Mouse (Mus musculus): ENCODE measurements around the gene Prkaca. TPM values are rescaled to one million over a fixed set of nuclear protein-coding genes. Genes with fewer than 3 reads are reported as not detected.

Gene Prkaca
- polyA plus RNA-seq (2015; fragmentation: Nextera tagmentation; extraction: Ambion mirVana) = 197 and 206 TPM in 2 replicates

GRCm38 (mm10) chr8:83972150-83973120 lies at the start of gene Prkaca:
Gene Prkaca (plus strand): TSS chr8:83972993.
- Histone ChIP-seq H3K36me3 (peaks cover 27% of the 10 kb centered on the region), H3K4me1 (peaks cover 39% of the 10 kb centered on the region), H3K27ac (replicated peaks) (peak within 1 kb of the TSS; percentile 76), H3K27me3 (replicated peaks) (no peaks in the 10 kb centered on the region), H3K9me3 (no peaks in the 10 kb centered on the region), H3K4me3 (peak within 1 kb of the TSS; percentile 97), H3K4me2 (peak within 1 kb of the TSS; percentile 94), H3K9ac (peak within 1 kb of the TSS; percentile 98)
- under 1% methylated on average over 89 of the region's 94 CpGs for WGBS
- ATAC-seq (ENCODE audit: extremely low read depth, insufficient number of reproducible peaks, low FRiP score, low TSS enrichment) = peak; percentile 99

DNA sequence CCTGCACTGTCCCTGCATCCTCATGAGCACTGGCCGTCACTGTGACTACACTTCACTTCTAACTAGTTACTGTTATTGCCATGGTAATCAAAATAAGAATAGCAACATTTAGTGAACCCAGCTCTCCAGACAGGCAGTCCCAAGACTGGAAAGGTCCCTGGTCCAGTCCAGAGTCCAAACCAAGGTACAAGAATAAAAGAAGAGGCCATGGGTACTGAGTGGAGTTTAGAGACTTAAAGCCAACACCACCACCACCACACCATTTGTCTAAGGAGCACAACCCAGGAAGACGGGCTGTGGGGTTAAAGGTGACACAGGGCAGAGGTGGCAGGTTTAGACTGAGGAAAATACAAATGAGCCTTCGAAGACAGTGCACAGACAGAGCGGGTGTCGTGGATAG lies 48.2 kb upstream of the Prkaca start:
- Histone ChIP-seq H3K4me3 (no peak overlapping the region), H3K4me1 (no peaks in the 10 kb centered on the region), H3K9ac (no peak overlapping the region), H3K4me2 (no peak overlapping the region), H3K9me3 (no peaks in the 10 kb centered on the region), H3K27ac (replicated peaks) (no peak overlapping the region), H3K36me3 (peaks cover 82% of the 10 kb centered on the region), H3K27me3 (replicated peaks) (no peaks in the 10 kb centered on the region)
- 91% methylated on average over 5 of the region's 5 CpGs for WGBS
- no peak for ATAC-seq (ENCODE audit: extremely low read depth, insufficient number of reproducible peaks, low FRiP score, low TSS enrichment)

- Histone ChIP-seq H3K9ac (no peak overlapping the region), H3K27me3 (replicated peaks) (no peaks in the 10 kb centered on the region), H3K9me3 (no peaks in the 10 kb centered on the region), H3K27ac (replicated peaks) (no peak overlapping the region), H3K4me3 (no peak overlapping the region), H3K4me1 (no peaks in the 10 kb centered on the region), H3K4me2 (no peak overlapping the region), H3K36me3 (peaks cover 85% of the 10 kb centered on the region)
- no peak for ATAC-seq (ENCODE audit: extremely low read depth, insufficient number of reproducible peaks, low FRiP score, low TSS enrichment)
- 64% methylated on average over 7 of the region's 7 CpGs for WGBS
These were observed 46.5 kb upstream of the Prkaca start for GRCm38 (mm10) chr8:83926266-83926665.

GRCm38 (mm10) chr8:83934222-83934621 lies 38.6 kb upstream of the Prkaca start:
- Histone ChIP-seq H3K4me3 (no peak overlapping the region), H3K36me3 (peaks cover 100% of the 10 kb centered on the region), H3K4me2 (no peak overlapping the region), H3K27me3 (replicated peaks) (no peaks in the 10 kb centered on the region), H3K9me3 (no peaks in the 10 kb centered on the region), H3K9ac (no peak overlapping the region), H3K4me1 (no peaks in the 10 kb centered on the region), H3K27ac (replicated peaks) (no peak overlapping the region)
- ATAC-seq (ENCODE audit: extremely low read depth, insufficient number of reproducible peaks, low FRiP score, low TSS enrichment) = no peak
- WGBS = 78% methylated on average over 5 of the region's 5 CpGs

GRCm38 (mm10) chr8:83934994-83935393 lies 37.8 kb upstream of the Prkaca start:
- H3K4me2 ChIP-seq = no peak overlapping the region
- H3K9ac ChIP-seq = no peak overlapping the region
- no peak overlapping the region for H3K27ac ChIP-seq (replicated peaks)
- 80% methylated on average over 2 of the region's 2 CpGs for WGBS
- no peaks in the 10 kb centered on the region for H3K9me3 ChIP-seq
- peaks cover 100% of the 10 kb centered on the region for H3K36me3 ChIP-seq
- H3K27me3 ChIP-seq (replicated peaks) = no peaks in the 10 kb centered on the region
- no peak overlapping the region for H3K4me3 ChIP-seq
- no peak for ATAC-seq (ENCODE audit: extremely low read depth, insufficient number of reproducible peaks, low FRiP score, low TSS enrichment)
- H3K4me1 ChIP-seq = no peaks in the 10 kb centered on the region

DNA sequence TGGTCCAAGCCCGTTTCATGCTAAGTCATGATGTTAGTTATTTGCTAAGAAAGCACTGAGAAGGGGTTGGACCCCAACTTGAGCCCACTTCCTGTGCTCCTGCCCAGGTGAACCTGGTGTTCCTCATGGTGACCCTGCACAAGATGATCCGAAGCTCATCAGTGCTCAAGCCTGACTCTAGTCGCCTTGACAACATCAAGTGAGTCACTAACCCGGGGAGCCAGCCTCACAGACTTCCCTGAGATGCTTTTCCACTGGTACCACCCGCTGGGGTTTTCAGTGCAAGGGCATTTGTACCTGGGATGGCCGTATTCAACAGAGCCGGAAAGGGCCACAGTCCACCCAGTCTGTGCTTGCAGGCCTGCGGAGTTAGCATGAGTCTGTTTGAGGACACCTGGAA lies 37.4 kb upstream of the Prkaca start:
- Histone ChIP-seq H3K9ac (no peak overlapping the region), H3K4me2 (no peak overlapping the region), H3K27ac (replicated peaks) (no peak overlapping the region), H3K36me3 (peaks cover 100% of the 10 kb centered on the region), H3K27me3 (replicated peaks) (no peaks in the 10 kb centered on the region), H3K9me3 (no peaks in the 10 kb centered on the region), H3K4me1 (no peaks in the 10 kb centered on the region), H3K4me3 (no peak overlapping the region)
- 86% methylated on average over 8 of the region's 8 CpGs for WGBS
- no peak for ATAC-seq (ENCODE audit: extremely low read depth, insufficient number of reproducible peaks, low FRiP score, low TSS enrichment)

- no peak overlapping the region for H3K9ac ChIP-seq
- WGBS = 84% methylated on average over 7 of the region's 7 CpGs
- no peaks in the 10 kb centered on the region for H3K27me3 ChIP-seq (replicated peaks)
- H3K27ac ChIP-seq (replicated peaks) = no peak overlapping the region
- no peak for ATAC-seq (ENCODE audit: extremely low read depth, insufficient number of reproducible peaks, low FRiP score, low TSS enrichment)
- peaks cover 79% of the 10 kb centered on the region for H3K36me3 ChIP-seq
- H3K9me3 ChIP-seq = no peaks in the 10 kb centered on the region
- no peaks in the 10 kb centered on the region for H3K4me1 ChIP-seq
- no peak overlapping the region for H3K4me2 ChIP-seq
- no peak overlapping the region for H3K4me3 ChIP-seq
These were observed 35.1 kb upstream of the Prkaca start for GRCm38 (mm10) chr8:83937645-83938044.

DNA sequence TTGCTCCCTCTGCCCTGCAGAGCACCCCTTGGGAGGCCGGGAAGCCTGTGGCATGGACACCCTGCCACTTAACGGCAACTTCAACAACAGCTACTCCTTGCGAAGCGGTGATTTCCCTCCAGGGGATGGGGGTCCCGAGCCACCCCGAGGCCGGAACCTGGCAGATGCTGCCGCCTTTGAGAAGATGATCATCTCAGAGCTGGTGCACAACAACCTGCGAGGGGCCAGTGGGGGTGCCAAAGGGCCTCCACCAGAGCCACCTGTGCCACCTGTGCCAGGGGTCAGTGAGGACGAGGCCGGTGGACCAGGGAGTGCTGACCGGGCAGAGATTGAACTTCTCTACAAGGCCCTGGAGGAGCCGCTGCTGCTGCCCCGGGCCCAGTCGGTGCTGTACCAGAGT lies 34.5 kb upstream of the Prkaca start:
- Histone ChIP-seq H3K4me3 (no peak overlapping the region), H3K27me3 (replicated peaks) (no peaks in the 10 kb centered on the region), H3K9ac (no peak overlapping the region), H3K4me1 (no peaks in the 10 kb centered on the region), H3K36me3 (peaks cover 72% of the 10 kb centered on the region), H3K4me2 (no peak overlapping the region), H3K9me3 (no peaks in the 10 kb centered on the region), H3K27ac (replicated peaks) (no peak overlapping the region)
- WGBS = 90% methylated on average over 15 of the region's 15 CpGs
- no peak for ATAC-seq (ENCODE audit: extremely low read depth, insufficient number of reproducible peaks, low FRiP score, low TSS enrichment)

DNA sequence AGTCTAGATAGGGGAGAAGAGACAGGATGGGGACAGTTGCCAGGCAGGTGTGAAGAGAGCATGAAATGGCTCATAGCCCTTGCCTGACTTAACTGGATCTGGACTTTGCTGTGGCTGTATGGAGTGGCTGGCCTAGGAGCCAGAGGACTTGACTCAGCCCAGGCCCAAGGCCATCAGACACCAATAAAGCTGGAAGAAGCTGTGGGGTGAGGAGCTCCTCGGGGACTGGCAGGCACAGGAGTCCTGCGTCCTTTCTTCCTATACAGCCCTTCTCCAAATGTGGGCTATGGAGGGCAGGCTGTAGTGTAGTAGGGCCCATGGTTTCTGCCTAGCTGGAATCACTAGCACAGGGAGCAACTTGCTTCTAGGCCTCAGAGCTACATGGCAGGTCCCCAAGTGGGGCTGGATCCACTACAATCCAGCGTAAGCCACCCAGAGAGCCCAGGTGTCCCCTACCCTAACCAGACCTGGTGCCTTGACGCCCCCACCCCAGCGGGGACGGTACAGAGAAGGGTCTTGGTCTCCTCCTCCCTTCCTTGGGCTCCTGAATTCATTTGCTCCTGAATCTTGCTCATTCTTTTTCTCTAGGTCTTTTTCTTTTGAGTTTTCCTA lies 31.6 kb upstream of the Prkaca start:
- Histone ChIP-seq H3K9ac (no peak overlapping the region), H3K9me3 (no peaks in the 10 kb centered on the region), H3K4me3 (no peak overlapping the region), H3K27ac (replicated peaks) (no peak overlapping the region), H3K27me3 (replicated peaks) (no peaks in the 10 kb centered on the region), H3K4me2 (no peak overlapping the region), H3K36me3 (peaks cover 44% of the 10 kb centered on the region), H3K4me1 (no peaks in the 10 kb centered on the region)
- WGBS = 73% methylated on average over 6 of the region's 6 CpGs
- no peak for ATAC-seq (ENCODE audit: extremely low read depth, insufficient number of reproducible peaks, low FRiP score, low TSS enrichment)

DNA sequence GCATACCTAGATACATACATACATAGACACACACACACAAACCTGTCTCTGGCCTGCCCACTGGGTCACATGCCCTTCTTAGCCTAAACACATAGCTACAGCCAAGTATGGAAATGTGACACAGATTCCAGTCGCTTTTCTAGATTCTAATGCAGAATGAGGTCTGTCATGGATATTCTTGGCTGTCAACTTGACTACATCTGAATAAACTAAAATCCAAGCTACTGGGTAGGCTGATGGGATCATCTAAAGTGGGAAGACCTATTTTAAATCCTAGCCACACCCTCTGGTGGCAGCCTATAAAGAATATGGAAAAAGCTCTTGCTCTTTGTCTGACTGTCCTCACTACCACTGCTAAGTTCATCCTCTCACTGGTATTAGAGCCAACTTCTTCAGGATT lies 30.3 kb upstream of the Prkaca start:
- ATAC-seq (ENCODE audit: extremely low read depth, insufficient number of reproducible peaks, low FRiP score, low TSS enrichment) = no peak
- 69% methylated on average over 1 of the region's 1 CpGs for WGBS
- H3K4me1 ChIP-seq = no peaks in the 10 kb centered on the region
- peaks cover 31% of the 10 kb centered on the region for H3K36me3 ChIP-seq
- no peak overlapping the region for H3K4me3 ChIP-seq
- no peaks in the 10 kb centered on the region for H3K27me3 ChIP-seq (replicated peaks)
- H3K4me2 ChIP-seq = no peak overlapping the region
- no peak overlapping the region for H3K9ac ChIP-seq
- H3K27ac ChIP-seq (replicated peaks) = no peak overlapping the region
- no peaks in the 10 kb centered on the region for H3K9me3 ChIP-seq

- H3K4me2 ChIP-seq = no peak overlapping the region
- H3K4me3 ChIP-seq = no peak overlapping the region
- no peak overlapping the region for H3K9ac ChIP-seq
- no peaks in the 10 kb centered on the region for H3K27me3 ChIP-seq (replicated peaks)
- no peak for ATAC-seq (ENCODE audit: extremely low read depth, insufficient number of reproducible peaks, low FRiP score, low TSS enrichment)
- H3K27ac ChIP-seq (replicated peaks) = no peak overlapping the region
- peaks cover under 1% of the 10 kb centered on the region; the same call in 1 of the 2 replicates for H3K36me3 ChIP-seq
- H3K9me3 ChIP-seq = no peaks in the 10 kb centered on the region
- H3K4me1 ChIP-seq = no peaks in the 10 kb centered on the region
- WGBS = 43% methylated on average over 3 of the region's 3 CpGs
These were observed 27.3 kb upstream of the Prkaca start for GRCm38 (mm10) chr8:83945540-83945939.
